Mouse (Mus musculus) cerebellum, adult 8-10 months (tissue): ENCODE measurements around the gene Atp1a4.

ENCODE experiments used
- DNase-seq: peaks from one replicate; pipeline ENCODE4 v3.0.0; 2022

The Atp1a4 gene

GRCm38 (mm10) chr1:172258314-172258713, at the start of gene Atp1a4:
Atp1a4 (minus strand) TSS chr1:172258414.
- no peak for DNase-seq

- no peak for DNase-seq
These were observed 49.7 kb upstream of the Atp1a4 start for GRCm38 (mm10) chr1:172307936-172308335.

GRCm38 (mm10) chr1:172306885-172307284, 48.7 kb upstream of the Atp1a4 start:
- DNase-seq = peak; percentile 23

GRCm38 (mm10) chr1:172306196-172306595, 48.0 kb upstream of the Atp1a4 start:
- DNase-seq = no peak

GRCm38 (mm10) chr1:172305635-172306034, 47.4 kb upstream of the Atp1a4 start:
- DNase-seq = no peak

- DNase-seq = no peak
These were observed 46.9 kb upstream of the Atp1a4 start for GRCm38 (mm10) chr1:172305153-172305552.

- DNase-seq = no peak
These were observed 46.2 kb upstream of the Atp1a4 start for GRCm38 (mm10) chr1:172304443-172304842.

- DNase-seq = no peak
These were observed 44.6 kb upstream of the Atp1a4 start for GRCm38 (mm10) chr1:172302851-172303250.

- no peak for DNase-seq
These were observed 44.1 kb upstream of the Atp1a4 start for GRCm38 (mm10) chr1:172302311-172302710.

GRCm38 (mm10) chr1:172301180-172301579, 43.0 kb upstream of the Atp1a4 start:
- DNase-seq = no peak

GRCm38 (mm10) chr1:172300247-172300646, 42.0 kb upstream of the Atp1a4 start:
- no peak for DNase-seq

- no peak for DNase-seq
These were observed 41.3 kb upstream of the Atp1a4 start for GRCm38 (mm10) chr1:172299528-172299927.

- DNase-seq = no peak
These were observed 39.7 kb upstream of the Atp1a4 start, which contains the start of gene Atp1a2 for GRCm38 (mm10) chr1:172297611-172298537. Atp1a2 (minus strand) TSS chr1:172298064.

GRCm38 (mm10) chr1:172296816-172297510, 38.7 kb upstream of the Atp1a4 start:
- peak; percentile 21 for DNase-seq

- DNase-seq = no peak
These were observed 37.6 kb upstream of the Atp1a4 start for GRCm38 (mm10) chr1:172295751-172296197.

GRCm38 (mm10) chr1:172293449-172293848, 35.2 kb upstream of the Atp1a4 start:
- DNase-seq = no peak

GRCm38 (mm10) chr1:172292880-172293279, 34.7 kb upstream of the Atp1a4 start:
- DNase-seq = no peak

GRCm38 (mm10) chr1:172289617-172289946, 31.4 kb upstream of the Atp1a4 start:
- no peak for DNase-seq

GRCm38 (mm10) chr1:172288900-172289616, 30.8 kb upstream of the Atp1a4 start:
- DNase-seq = no peak

GRCm38 (mm10) chr1:172286740-172287139, 28.5 kb upstream of the Atp1a4 start:
- no peak for DNase-seq

GRCm38 (mm10) chr1:172284221-172284620, 26.0 kb upstream of the Atp1a4 start:
- DNase-seq = no peak

- no peak for DNase-seq
These were observed 24.9 kb upstream of the Atp1a4 start for GRCm38 (mm10) chr1:172283073-172283472.
